Mouse (Mus musculus) CH12.LX (cell line): Measurements from ENCODE around the gene Plcg2.

Experiments used
- CTCF ChIP-seq, 2 experiments: IDR thresholded peaks in 1 of 2; conservative IDR thresholded peaks in 1 of 2; 2 replicates each; pipeline ENCODE4 v1.5.1; 2011 to 2012; ENCODE audit warnings: low read depth in 2 of 2, low read length in 2 of 2, improper control_type of control experiment in 1 of 2, inconsistent platforms in 1 of 2, mild to moderate bottlenecking in 1 of 2, moderate library complexity in 1 of 2
- EP300 ChIP-seq: IDR thresholded peaks from 2 replicates; pipeline ENCODE4 v1.6.1; 2011; ENCODE audit warnings: low read length, improper control_type of control experiment
- HCFC1 ChIP-seq: IDR thresholded peaks from 2 replicates; pipeline ENCODE4 v1.6.1; 2012; ENCODE audit warnings: low read depth, mild to moderate bottlenecking, inconsistent platforms, low read length, improper control_type of control experiment
- MEF2A ChIP-seq: IDR thresholded peaks from 2 replicates; pipeline ENCODE4 v1.6.1; 2014; ENCODE audit warnings: low read depth, mild to moderate bottlenecking, inconsistent platforms, low read length, improper control_type of control experiment, borderline replicate concordance
- POLR2AphosphoS2 ChIP-seq: IDR thresholded peaks from 2 replicates; pipeline ENCODE4 v1.6.1; 2011; ENCODE audit warnings: low read depth, low read length, improper control_type of control experiment
- ZNF384 ChIP-seq: IDR thresholded peaks from 2 replicates; pipeline ENCODE4 v1.6.1; 2012; ENCODE audit warnings: low read depth, low read length, improper control_type of control experiment, inconsistent platforms

- TF ChIP-seq CTCF (conservative IDR thresholded peaks at IDR 0.05 in 1 of 2, IDR thresholded peaks at IDR 0.05 in 1 of 2; ENCODE audit: low read depth in 2 of 2, low read length in 2 of 2) = no peak
- peak; percentile 80 for TF ChIP-seq EP300
- peak; percentile 67; the same call in 1 of the 2 replicates for TF ChIP-seq MEF2A
- TF ChIP-seq POLR2AphosphoS2 = no peak
- TF ChIP-seq ZNF384 = no peak
- TF ChIP-seq HCFC1 = peak; percentile 61; the same call in 1 of the 2 replicates
Observed at GRCm38 (mm10) chr8:117481830-117482229, 16.3 kb upstream of the Plcg2 start.
